Mouse (Mus musculus) bone marrow, adult 2 months (tissue): Measurements from ENCODE around the gene Nadk2.

ENCODE experiments used
- CTCF ChIP-seq: fragments of 200-500 bp; IDR thresholded peaks from 2 replicates; pipeline ENCODE4 v1.5.1; 2011; ENCODE audit warnings: low read length, control low read depth; ENCODE audit not compliant: control insufficient read depth, insufficient read depth
- POLR2A ChIP-seq: fragments of 200-500 bp; IDR thresholded peaks from 2 replicates; pipeline ENCODE4 v1.6.1; 2011; ENCODE audit warnings: low read depth, mild to moderate bottlenecking, control low read depth, low read length, borderline replicate concordance; ENCODE audit not compliant: control insufficient read depth

- no peak for TF ChIP-seq CTCF
- no peak for TF ChIP-seq POLR2A
Measured at GRCm38 (mm10) chr15:9073067-9073608, 2.1 kb downstream of the Nadk2 start.
